Mouse (Mus musculus) MEL (cell line): ENCODE measurements around the gene Myo9b.

ENCODE experiments used
- CTCF ChIP-seq, 3 experiments: IDR thresholded peaks in 2 of 3; conservative IDR thresholded peaks in 1 of 3; 2 replicates each; pipeline ENCODE4 v1.5.1; 2011 to 2012; ENCODE audit warnings: low read length in 3 of 3, low read depth in 2 of 3, mild to moderate bottlenecking in 2 of 3, improper control_type of control experiment in 1 of 3, inconsistent platforms in 1 of 3, mixed read lengths in 1 of 3, moderate library complexity in 1 of 3; ENCODE audit not compliant: control insufficient read depth in 1 of 3, insufficient read depth in 1 of 3, poor library complexity in 1 of 3, severe bottlenecking in 1 of 3
- MAFK ChIP-seq: IDR thresholded peaks from 2 replicates; pipeline ENCODE4 v1.6.1; 2011; ENCODE audit warnings: low read depth, mild to moderate bottlenecking, low read length, improper control_type of control experiment, borderline replicate concordance
- UBTF ChIP-seq: IDR thresholded peaks from 2 replicates; pipeline ENCODE4 v1.6.1; 2012; ENCODE audit warnings: low read depth, mild to moderate bottlenecking, inconsistent platforms, low read length, improper control_type of control experiment, moderate library complexity, borderline replicate concordance; ENCODE audit not compliant: insufficient read depth

DNA sequence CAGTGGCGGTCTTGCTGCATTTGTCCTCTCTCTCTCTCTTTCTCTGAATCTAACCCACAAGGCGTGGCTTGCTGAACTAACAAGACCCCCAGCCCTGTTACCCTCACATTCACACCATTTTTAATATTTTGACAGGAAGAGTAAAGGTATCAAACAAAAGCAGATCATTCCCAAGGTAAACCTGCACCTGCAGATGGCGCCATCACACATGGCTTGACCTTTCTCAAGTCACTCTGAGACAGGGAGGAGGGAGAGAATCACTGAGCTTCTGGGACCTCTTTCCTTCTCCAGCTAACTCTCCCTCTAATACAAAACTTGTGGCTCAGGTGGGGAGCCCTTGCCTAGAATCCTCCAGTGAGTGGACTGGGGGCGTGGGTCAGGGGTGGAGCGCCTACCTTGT, 68.1 kb downstream of the Myo9b start:
- TF ChIP-seq CTCF (IDR thresholded peaks at IDR 0.05 in 2 of 3, conservative IDR thresholded peaks at IDR 0.05 in 1 of 3; ENCODE audit: control insufficient read depth in 1 of 3, insufficient read depth in 1 of 3, low read depth in 2 of 3, low read length in 3 of 3, poor library complexity in 1 of 3, severe bottlenecking in 1 of 3) (peak; percentile 48 to 74 (median 65); a peak in 5 of 6 replicates), UBTF (no peak), MAFK (no peak)
